Mouse (Mus musculus): ENCODE results near the gene Sectm1a. TPM values are rescaled to one million over a fixed set of nuclear protein-coding genes. Genes with fewer than 3 reads are reported as not detected.
"Not testable (repeated sequence)": the region's sequence is repeated elsewhere in the genome, so short reads cannot be mapped to it uniquely, and the experiment has no call there.

The Sectm1a gene
- total RNA-seq (2015; ENCODE audit: low replicate concordance) (not detected in 2 replicates), total RNA-seq (2017; ENCODE audit: low replicate concordance) (not detected in 2 replicates)

GRCm38 (mm10) chr11:121081120-121081519, at the start of gene Sectm1a:
TSS of gene Sectm1a (minus strand) at chr11:121081220.
- no peak for ATAC-seq (replicated peaks; ENCODE audit: low FRiP score, poor library complexity, severe bottlenecking)

- no peak for ATAC-seq (replicated peaks; ENCODE audit: low FRiP score, poor library complexity, severe bottlenecking)
Measured at GRCm38 (mm10) chr11:121129616-121130015, 48.6 kb upstream of the Sectm1a start.

- ATAC-seq (replicated peaks; ENCODE audit: low FRiP score, poor library complexity, severe bottlenecking), result no peak
Measured at GRCm38 (mm10) chr11:121127441-121127840, 46.4 kb upstream of the Sectm1a start.

GRCm38 (mm10) chr11:121126395-121126794, 45.4 kb upstream of the Sectm1a start:
- peak; percentile 76 for ATAC-seq (replicated peaks; ENCODE audit: low FRiP score, poor library complexity, severe bottlenecking)

- no peak for ATAC-seq (replicated peaks; ENCODE audit: low FRiP score, poor library complexity, severe bottlenecking)
Measured at GRCm38 (mm10) chr11:121125522-121126172, 44.6 kb upstream of the Sectm1a start.

GRCm38 (mm10) chr11:121123438-121123837, 42.4 kb upstream of the Sectm1a start:
- ATAC-seq (replicated peaks; ENCODE audit: low FRiP score, poor library complexity, severe bottlenecking), result no peak

GRCm38 (mm10) chr11:121122024-121122670, 41.1 kb upstream of the Sectm1a start:
- ATAC-seq (replicated peaks; ENCODE audit: low FRiP score, poor library complexity, severe bottlenecking), result no peak

- ATAC-seq (replicated peaks; ENCODE audit: low FRiP score, poor library complexity, severe bottlenecking), result no peak
Measured at GRCm38 (mm10) chr11:121121151-121121550, 40.1 kb upstream of the Sectm1a start.

- no peak for ATAC-seq (replicated peaks; ENCODE audit: low FRiP score, poor library complexity, severe bottlenecking)
Measured at GRCm38 (mm10) chr11:121118577-121118976, 37.6 kb upstream of the Sectm1a start, which contains the start of gene Tex19.2. TSS of gene Tex19.2 (minus strand) at chr11:121118677.

- ATAC-seq (replicated peaks; ENCODE audit: low FRiP score, poor library complexity, severe bottlenecking), result peak; percentile 31; the same call in 1 of the 2 replicates
Measured at GRCm38 (mm10) chr11:121118106-121118505, 37.1 kb upstream of the Sectm1a start.

GRCm38 (mm10) chr11:121112091-121112775, 31.2 kb upstream of the Sectm1a start:
- ATAC-seq (replicated peaks; ENCODE audit: low FRiP score, poor library complexity, severe bottlenecking), result no peak

- ATAC-seq (replicated peaks; ENCODE audit: low FRiP score, poor library complexity, severe bottlenecking), result no peak
Measured at GRCm38 (mm10) chr11:121111601-121112000, 30.6 kb upstream of the Sectm1a start.

GRCm38 (mm10) chr11:121111051-121111450, 30.0 kb upstream of the Sectm1a start:
- no peak for ATAC-seq (replicated peaks; ENCODE audit: low FRiP score, poor library complexity, severe bottlenecking)

- no peak for ATAC-seq (replicated peaks; ENCODE audit: low FRiP score, poor library complexity, severe bottlenecking)
Measured at GRCm38 (mm10) chr11:121109986-121110385, 29.0 kb upstream of the Sectm1a start.

- ATAC-seq (replicated peaks; ENCODE audit: low FRiP score, poor library complexity, severe bottlenecking), result no peak
Measured at GRCm38 (mm10) chr11:121108061-121108460, 27.0 kb upstream of the Sectm1a start.

GRCm38 (mm10) chr11:121107242-121107641, 26.2 kb upstream of the Sectm1a start:
- ATAC-seq (replicated peaks; ENCODE audit: low FRiP score, poor library complexity, severe bottlenecking), result not testable (repeated sequence)

GRCm38 (mm10) chr11:121101124-121101805, 20.2 kb upstream of the Sectm1a start:
- ATAC-seq (replicated peaks; ENCODE audit: low FRiP score, poor library complexity, severe bottlenecking), result no peak

GRCm38 (mm10) chr11:121100692-121101091, 19.7 kb upstream of the Sectm1a start:
- no peak for ATAC-seq (replicated peaks; ENCODE audit: low FRiP score, poor library complexity, severe bottlenecking)

GRCm38 (mm10) chr11:121099762-121100161, 18.7 kb upstream of the Sectm1a start:
- ATAC-seq (replicated peaks; ENCODE audit: low FRiP score, poor library complexity, severe bottlenecking), result no peak
